Mouse (Mus musculus) CH12.LX (cell line): ENCODE data around the gene Gosr1. TPM values are rescaled to one million over a fixed set of nuclear protein-coding genes. Genes with fewer than 3 reads are reported as not detected.

Experiments
- DNase-seq: peaks from one replicate; pipeline ENCODE4 v3.0.0-alpha.2; 2013; ENCODE audit errors: extremely low read depth
- H3K27ac ChIP-seq: 2 replicates; pipeline ENCODE4 v1.5.1; 2012; ENCODE audit warnings: low read depth, mild to moderate bottlenecking, control low read depth, moderate library complexity; ENCODE audit not compliant: insufficient read depth
- H3K27me3 ChIP-seq: replicated peaks from 2 replicates; pipeline ENCODE3; 2012; ENCODE audit warnings: inconsistent platforms
- H3K36me3 ChIP-seq, 2 experiments: replicated peaks in 1 of 2; 2 replicates each; pipeline versions ENCODE3 to v1.6.1; 2012; ENCODE audit warnings: inconsistent platforms in 1 of 2, low read length in 1 of 2, mild to moderate bottlenecking in 1 of 2, mixed read lengths in 1 of 2, moderate library complexity in 1 of 2; ENCODE audit not compliant: control insufficient read depth in 1 of 2, insufficient read depth in 1 of 2
- H3K4me1 ChIP-seq, 2 experiments: 2 replicates each; pipeline ENCODE4 v1.6.1; 2012; ENCODE audit warnings: inconsistent platforms in 1 of 2, moderate library complexity in 1 of 2; ENCODE audit not compliant: insufficient read depth in 2 of 2, control insufficient read depth in 1 of 2
- H3K4me2 ChIP-seq: 2 replicates; pipeline ENCODE4 v1.6.1; 2012; ENCODE audit warnings: low read depth, mild to moderate bottlenecking, control low read depth; ENCODE audit not compliant: poor library complexity, insufficient read depth, severe bottlenecking
- H3K4me3 ChIP-seq, 3 experiments: fragments of 150-350 bp in 1 of 3; sonication (generic) in 1 of 3; replicated peaks in 1 of 3; 2 replicates each; pipeline versions ENCODE3 to v1.5.1; 2011 to 2012; ENCODE audit warnings: low read depth in 2 of 3, low read length in 2 of 3, mild to moderate bottlenecking in 2 of 3, moderate library complexity in 2 of 3, control low read depth in 1 of 3, improper control_type of control experiment in 1 of 3, inconsistent platforms in 1 of 3, mixed read lengths in 1 of 3; ENCODE audit not compliant: poor library complexity in 1 of 3
- H3K79me2 ChIP-seq: replicated peaks from 2 replicates; pipeline ENCODE4 v1.6.1; 2012; ENCODE audit warnings: mild to moderate bottlenecking, moderate library complexity; ENCODE audit not compliant: control insufficient read depth, poor library complexity, insufficient read depth, severe bottlenecking; ENCODE audit errors: extremely low read depth
- H3K9ac ChIP-seq: 2 replicates; pipeline ENCODE4 v1.6.1; 2012; ENCODE audit warnings: low read depth, mild to moderate bottlenecking, control low read depth, moderate library complexity; ENCODE audit not compliant: insufficient read depth
- H3K9me3 ChIP-seq: replicated peaks from 2 replicates; pipeline ENCODE3; 2012; ENCODE audit warnings: low read length, inconsistent platforms, mixed read lengths
- CHD2 ChIP-seq: IDR thresholded peaks from 2 replicates; pipeline ENCODE4 v1.6.1; 2011; ENCODE audit warnings: low read length, improper control_type of control experiment
- CTCF ChIP-seq, 2 experiments: IDR thresholded peaks in 1 of 2; conservative IDR thresholded peaks in 1 of 2; 2 replicates each; pipeline ENCODE4 v1.5.1; 2011 to 2012; ENCODE audit warnings: low read depth in 2 of 2, low read length in 2 of 2, improper control_type of control experiment in 1 of 2, inconsistent platforms in 1 of 2, mild to moderate bottlenecking in 1 of 2, moderate library complexity in 1 of 2
- ELF1 ChIP-seq: IDR thresholded peaks from 2 replicates; pipeline ENCODE4 v1.6.1; 2014; ENCODE audit warnings: low read depth, mild to moderate bottlenecking, inconsistent platforms, low read length, improper control_type of control experiment
- IRF4 ChIP-seq: IDR thresholded peaks from 2 replicates; pipeline ENCODE4 v1.6.1; 2014; ENCODE audit warnings: low read depth, mild to moderate bottlenecking, inconsistent platforms, low read length, improper control_type of control experiment
- KAT2A ChIP-seq: IDR thresholded peaks from 2 replicates; pipeline ENCODE4 v1.6.1; 2012; ENCODE audit warnings: low read length, improper control_type of control experiment, inconsistent platforms; ENCODE audit not compliant: insufficient replicate concordance
- MAFK ChIP-seq: IDR thresholded peaks from 2 replicates; pipeline ENCODE4 v1.6.1; 2011; ENCODE audit warnings: low read length, improper control_type of control experiment; ENCODE audit not compliant: insufficient replicate concordance
- MAX ChIP-seq: IDR thresholded peaks from 2 replicates; pipeline ENCODE4 v1.6.1; 2011; ENCODE audit warnings: low read length, improper control_type of control experiment
- POLR2A ChIP-seq: IDR thresholded peaks from 2 replicates; pipeline ENCODE4 v1.6.1; 2011; ENCODE audit warnings: low read depth, mild to moderate bottlenecking, improper control_type of control experiment, low read length
- RAD21 ChIP-seq: IDR thresholded peaks from 2 replicates; pipeline ENCODE4 v1.6.1; 2011; ENCODE audit warnings: low read depth, mild to moderate bottlenecking, low read length, improper control_type of control experiment, moderate library complexity
- RCOR1 ChIP-seq: conservative IDR thresholded peaks from 2 replicates; pipeline ENCODE4 v1.6.1; 2012; ENCODE audit warnings: low read depth, mild to moderate bottlenecking, inconsistent platforms, low read length, improper control_type of control experiment
- SMC3 ChIP-seq: IDR thresholded peaks from 2 replicates; pipeline ENCODE4 v1.6.1; 2011; ENCODE audit warnings: low read depth, low read length, improper control_type of control experiment
- TBP ChIP-seq: conservative IDR thresholded peaks from 2 replicates; pipeline ENCODE4 v1.6.1; 2011; ENCODE audit warnings: low read depth, low read length, improper control_type of control experiment
- UBTF ChIP-seq: IDR thresholded peaks from 2 replicates; pipeline ENCODE4 v1.6.1; 2012; ENCODE audit warnings: low read depth, mild to moderate bottlenecking, inconsistent platforms, low read length, improper control_type of control experiment, moderate library complexity
- ZC3H11A ChIP-seq: IDR thresholded peaks from 2 replicates; pipeline ENCODE4 v1.6.1; 2012; ENCODE audit warnings: low read depth, mild to moderate bottlenecking, inconsistent platforms, low read length, improper control_type of control experiment
- ZNF384 ChIP-seq: IDR thresholded peaks from 2 replicates; pipeline ENCODE4 v1.6.1; 2012; ENCODE audit warnings: low read depth, low read length, improper control_type of control experiment, inconsistent platforms
- dilution Hi-C: fragments of 300-500 bp; cut with MboI; formaldehyde crosslinking; loops from 2 replicates; pipeline ENCODE4 v1.14.3; 2020; ENCODE audit warnings: low sequenced_read_pairs; ENCODE audit not compliant: extremely low pct_unique_long_range_greater_than_20kb, extremely low pct_ligation_motif_present
- in situ Hi-C: fragments of 300-500 bp; cut with MboI; formaldehyde crosslinking; loops from 3 replicates; pipeline ENCODE4 v1.14.3; 2019; ENCODE audit warnings: low sequenced_read_pairs, low pct_ligation_motif_present, low pct_unique_long_range_greater_than_20kb, mixed read lengths
- polyA plus RNA-seq: library from polyadenylated mRNA; unstranded; fragments of >175 nt; gene quantifications from 2 replicates; pipeline ENCODE4 v1.2.1, GENCODE M21; 2012; ENCODE audit warnings: low read depth; ENCODE audit not compliant: insufficient read length
- total RNA-seq, 2 experiments: library from RNA; depleted of rRNA; stranded (reverse); fragments of 300-350 nt in 1 of 2; fragments of >200 nt in 1 of 2; gene quantifications; 2 replicates each; pipeline ENCODE4 v1.2.3; 2012 to 2014

The Gosr1 gene
- total and polyA plus RNA-seq, 3 experiments, result 21.2 to 46.6 (median 40.2) TPM

GRCm38 (mm10) chr11:76810706-76811495, 47.5 kb upstream of the Gosr1 start:
- no peaks in the 10 kb centered on the region for H3K27me3 ChIP-seq
- dilution Hi-C loops, result no loop called here
- H3K36me3 ChIP-seq, result peaks cover 0 to 15% of the 10 kb centered on the region in 2 experiments
- no peaks in the 10 kb centered on the region for H3K9me3 ChIP-seq
- in situ Hi-C loops, result no loop called here
- peaks cover 24 to 55% of the 10 kb centered on the region in 2 experiments for H3K4me1 ChIP-seq
- H3K4me3 ChIP-seq, result no peak overlapping the region
- H3K27ac ChIP-seq, result no peak overlapping the region
- DNase-seq, result no peak
- peak; percentile 75 for TF ChIP-seq MAFK
- TF ChIP-seq CTCF (conservative IDR thresholded peaks at IDR 0.05 in 1 of 2, IDR thresholded peaks at IDR 0.05 in 1 of 2; ENCODE audit: low read depth in 2 of 2, low read length in 2 of 2), result peak in 1 of 2 experiments; percentile 63; a peak in 2 of 4 replicates
- no peak for TF ChIP-seq POLR2A
- TF ChIP-seq RAD21, result peak; percentile 47
- TF ChIP-seq SMC3, result peak; percentile 57
- TF ChIP-seq, all 38 proteins: peak for 4
- no peaks in the 10 kb centered on the region; the same call in 1 of the 2 replicates for H3K79me2 ChIP-seq
- H3K9ac ChIP-seq, result no peak overlapping the region
- no peak overlapping the region for H3K4me2 ChIP-seq

- no peak overlapping the region for H3K4me2 ChIP-seq
- no peaks in the 10 kb centered on the region for H3K9me3 ChIP-seq
- in situ Hi-C loops, result no loop called here
- no peak for DNase-seq
- TF ChIP-seq ZC3H11A (no peak), CTCF (conservative IDR thresholded peaks at IDR 0.05 in 1 of 2, IDR thresholded peaks at IDR 0.05 in 1 of 2; ENCODE audit: low read depth in 2 of 2, low read length in 2 of 2) (peak in 1 of 2 experiments; percentile 32; a peak in 2 of 4 replicates), TBP (no peak), RAD21 (peak; percentile 16), UBTF (no peak), MAX (no peak), ZNF384 (no peak), IRF4 (no peak), KAT2A (no peak), SMC3 (0 out of 2 replicates have a peak, but pooled peaks have one; percentile 14), CHD2 (no peak), ELF1 (no peak), RCOR1 (no peak)
- H3K27ac ChIP-seq, result no peak overlapping the region
- no peaks in the 10 kb centered on the region for H3K79me2 ChIP-seq
- no peak overlapping the region for H3K4me3 ChIP-seq
- H3K27me3 ChIP-seq, result no peaks in the 10 kb centered on the region
- dilution Hi-C loops, result no loop called here
- H3K9ac ChIP-seq, result no peak overlapping the region
- peaks cover 0 to 18% of the 10 kb centered on the region in 2 experiments for H3K36me3 ChIP-seq
- peaks cover 25 to 61% of the 10 kb centered on the region in 2 experiments for H3K4me1 ChIP-seq
These were observed 46.1 kb upstream of the Gosr1 start for GRCm38 (mm10) chr11:76809450-76809849.
